Comparison of ENCODE assay signal across 24 mouse cellular contexts in genomic region chr16:41365138-41365537, GRCm38 (mm10).
A peak's percentile ranks its signal among the peaks of the same experiment; 100 is the strongest.
DNase-seq lines count a peak whose midpoint lies in the region; ATAC-seq and TF ChIP-seq lines count a peak whose summit lies in the region.
"Had no signal": no experiment of that assay in that cellular context is flagged by ENCODE, and none has a peak within 500 bp of the region (broad histone marks: within the 10 kb centered on the region; RNA-seq: fewer than 3 reads in every experiment).

No protein-coding gene starts in this region.

- no peaks in the 10 kb centered on the region for H3K9me3 ChIP-seq in hindbrain, embryonic 15.5 days
- no peaks in the 10 kb centered on the region for H3K9me3 ChIP-seq in hindbrain, embryonic 12.5 days (replicated peaks)
- no peaks in the 10 kb centered on the region for H3K9me3 ChIP-seq in midbrain, postnatal 0 days (ENCODE audit: low read length)
- no peaks in the 10 kb centered on the region for H3K9me3 ChIP-seq in midbrain, embryonic 15.5 days
- no peaks in the 10 kb centered on the region for H3K9me3 ChIP-seq in hindbrain, embryonic 16.5 days (ENCODE audit: control insufficient read depth, low read length)
- H3K9me3 ChIP-seq: embryonic facial prominence, embryonic 12.5 days; embryonic facial prominence, embryonic 15.5 days; forebrain, embryonic 12.5 days; forebrain, embryonic 15.5 days; heart, embryonic 12.5 days; heart, embryonic 15.5 days had no signal

- no peaks in the 10 kb centered on the region for H3K4me1 ChIP-seq in hindbrain, embryonic 15.5 days (replicated peaks)
- no peaks in the 10 kb centered on the region for H3K4me1 ChIP-seq in hindbrain, embryonic 12.5 days
- H3K4me1 ChIP-seq in midbrain, postnatal 0 days (ENCODE audit: insufficient read depth, low read length), result no peaks in the 10 kb centered on the region
- 0 out of 2 replicates have a peak, but pooled peaks cover 4% of the 10 kb centered on the region for H3K4me1 ChIP-seq in midbrain, embryonic 15.5 days
- no peaks in the 10 kb centered on the region for H3K4me1 ChIP-seq in hindbrain, embryonic 16.5 days (ENCODE audit: control insufficient read depth, insufficient read depth, low read depth, low read length)
- H3K4me1 ChIP-seq: embryonic facial prominence, embryonic 12.5 days; embryonic facial prominence, embryonic 15.5 days; forebrain, embryonic 12.5 days; forebrain, embryonic 15.5 days; heart, embryonic 12.5 days; heart, embryonic 15.5 days had no signal

- WGBS in hindbrain, embryonic 15.5 days, result 66% methylated on average over 2 of the region's 2 CpGs
- 75% methylated on average over 2 of the region's 2 CpGs for WGBS in hindbrain, embryonic 12.5 days
- WGBS in midbrain, postnatal 0 days, result 68% methylated on average over 2 of the region's 2 CpGs
- 66% methylated on average over 2 of the region's 2 CpGs for WGBS in midbrain, embryonic 15.5 days
- 60% methylated on average over 2 of the region's 2 CpGs for WGBS in hindbrain, embryonic 16.5 days

- no peak overlapping the region for H3K9ac ChIP-seq in hindbrain, embryonic 15.5 days
- H3K9ac ChIP-seq in hindbrain, embryonic 12.5 days, result no peak overlapping the region
- no peak overlapping the region for H3K9ac ChIP-seq in midbrain, postnatal 0 days (replicated peaks; ENCODE audit: low read length, poor library complexity, severe bottlenecking)
- no peak overlapping the region for H3K9ac ChIP-seq in midbrain, embryonic 15.5 days
- no peak overlapping the region for H3K9ac ChIP-seq in hindbrain, embryonic 16.5 days (ENCODE audit: low read depth, low read length)
- H3K9ac ChIP-seq: embryonic facial prominence, embryonic 12.5 days; embryonic facial prominence, embryonic 15.5 days; forebrain, embryonic 12.5 days; forebrain, embryonic 15.5 days; heart, embryonic 12.5 days; heart, embryonic 15.5 days had no signal

- H3K4me3 ChIP-seq in hindbrain, embryonic 15.5 days, result no peak overlapping the region
- no peak overlapping the region for H3K4me3 ChIP-seq in hindbrain, embryonic 12.5 days
- no peak overlapping the region for H3K4me3 ChIP-seq in midbrain, postnatal 0 days (ENCODE audit: low read depth, low read length)
- H3K4me3 ChIP-seq in midbrain, embryonic 15.5 days, result no peak overlapping the region
- H3K4me3 ChIP-seq in hindbrain, embryonic 16.5 days (ENCODE audit: low read length), result no peak overlapping the region
- H3K4me3 ChIP-seq: embryonic facial prominence, embryonic 12.5 days; embryonic facial prominence, embryonic 15.5 days; erythroblast, embryonic 14.5 days; forebrain, embryonic 12.5 days; forebrain, embryonic 15.5 days; heart, embryonic 12.5 days; heart, embryonic 15.5 days had no signal

- peak; percentile 21 for DNase-seq in midbrain, postnatal 0 days (ENCODE audit: low spot score)
- DNase-seq: adrenal gland, adult 2 months; adrenal gland, postnatal 14 days; cerebellum, adult 18-20 months; cerebellum, adult 9-10 months; cerebellum, postnatal 25 days; gastrocnemius, postnatal 25 days; heart, adult 18-20 months; heart, postnatal 10 days; heart, postnatal 36 days had no signal

- H3K36me3 ChIP-seq in hindbrain, embryonic 15.5 days, result no peaks in the 10 kb centered on the region
- H3K36me3 ChIP-seq in hindbrain, embryonic 12.5 days, result no peaks in the 10 kb centered on the region
- H3K36me3 ChIP-seq in midbrain, postnatal 0 days (ENCODE audit: insufficient read depth, low read length), result no peaks in the 10 kb centered on the region
- H3K36me3 ChIP-seq in midbrain, embryonic 15.5 days (replicated peaks), result no peaks in the 10 kb centered on the region
- H3K36me3 ChIP-seq in hindbrain, embryonic 16.5 days (ENCODE audit: control insufficient read depth, insufficient read depth, low read length), result no peaks in the 10 kb centered on the region
- H3K36me3 ChIP-seq: embryonic facial prominence, embryonic 12.5 days; embryonic facial prominence, embryonic 15.5 days; forebrain, embryonic 12.5 days; forebrain, embryonic 15.5 days; heart, embryonic 12.5 days; heart, embryonic 15.5 days had no signal

- H3K27ac ChIP-seq in hindbrain, embryonic 15.5 days (replicated peaks), result no peak overlapping the region
- H3K27ac ChIP-seq in hindbrain, embryonic 12.5 days, result no peak overlapping the region
- H3K27ac ChIP-seq in midbrain, postnatal 0 days (ENCODE audit: low read depth, low read length), result no peak overlapping the region
- H3K27ac ChIP-seq in midbrain, embryonic 15.5 days, result no peak overlapping the region
- H3K27ac ChIP-seq in hindbrain, embryonic 16.5 days (ENCODE audit: low read depth, low read length), result no peak overlapping the region
- H3K27ac ChIP-seq: embryonic facial prominence, embryonic 12.5 days; embryonic facial prominence, embryonic 15.5 days; forebrain, embryonic 12.5 days; forebrain, embryonic 15.5 days; heart, embryonic 15.5 days had no signal

- H3K4me2 ChIP-seq in hindbrain, embryonic 15.5 days, result no peak overlapping the region
- no peak overlapping the region for H3K4me2 ChIP-seq in hindbrain, embryonic 12.5 days (replicated peaks)
- H3K4me2 ChIP-seq in midbrain, postnatal 0 days (ENCODE audit: low read depth, low read length, poor library complexity, severe bottlenecking), result no peak overlapping the region
- H3K4me2 ChIP-seq in midbrain, embryonic 15.5 days, result no peak overlapping the region
- no peak overlapping the region for H3K4me2 ChIP-seq in hindbrain, embryonic 16.5 days (ENCODE audit: low read length)
- H3K4me2 ChIP-seq: embryonic facial prominence, embryonic 12.5 days; embryonic facial prominence, embryonic 15.5 days; forebrain, embryonic 12.5 days; forebrain, embryonic 15.5 days; heart, embryonic 12.5 days; heart, embryonic 15.5 days had no signal

- ATAC-seq in hindbrain, embryonic 15.5 days (ENCODE audit: low FRiP score, low read depth), result peak; percentile 63; the same call in 1 of the 2 replicates
- ATAC-seq in hindbrain, embryonic 12.5 days (ENCODE audit: low FRiP score), result no peak
- no peak for ATAC-seq in midbrain, postnatal 0 days (ENCODE audit: low FRiP score)
- ATAC-seq in midbrain, embryonic 15.5 days (replicated peaks), result no peak
- peak; percentile 58 for ATAC-seq in hindbrain, embryonic 16.5 days
- no peak for ATAC-seq in erythroblast, adult 5-6 weeks (replicated peaks; ENCODE audit: low FRiP score, poor library complexity, severe bottlenecking)
- ATAC-seq: CD4-positive, CD25-positive, alpha-beta regulatory T cell, adult 4 months; forebrain, embryonic 15.5 days; intestine, postnatal 0 days had no signal

- no peak for TF ChIP-seq CTCF in midbrain, postnatal 0 days (IDR thresholded peaks at IDR 0.05)

- H3K27me3 ChIP-seq in hindbrain, embryonic 15.5 days, result no peaks in the 10 kb centered on the region
- H3K27me3 ChIP-seq in hindbrain, embryonic 12.5 days, result no peaks in the 10 kb centered on the region
- H3K27me3 ChIP-seq in midbrain, postnatal 0 days (ENCODE audit: insufficient read depth, low read length), result no peaks in the 10 kb centered on the region
- no peaks in the 10 kb centered on the region for H3K27me3 ChIP-seq in midbrain, embryonic 15.5 days (replicated peaks)
- H3K27me3 ChIP-seq in hindbrain, embryonic 16.5 days (replicated peaks; ENCODE audit: control insufficient read depth, insufficient read depth, low read length), result no peaks in the 10 kb centered on the region
- H3K27me3 ChIP-seq: embryonic facial prominence, embryonic 12.5 days; embryonic facial prominence, embryonic 15.5 days; forebrain, embryonic 12.5 days; forebrain, embryonic 15.5 days; heart, embryonic 12.5 days; heart, embryonic 15.5 days had no signal

Comparison
In these comparisons a context has a peak if more than half of its experiments do, and no peak if none do; other contexts are left out.
1. ATAC-seq: peak in hindbrain, embryonic 15.5 days (single experiment) and hindbrain, embryonic 16.5 days (single experiment); none in hindbrain, embryonic 12.5 days (single experiment), midbrain, postnatal 0 days (single experiment), midbrain, embryonic 15.5 days (single experiment) and erythroblast, adult 5-6 weeks (single experiment).